19 mouse cellular contexts compared by ENCODE assay signal in the genomic region with DNA sequence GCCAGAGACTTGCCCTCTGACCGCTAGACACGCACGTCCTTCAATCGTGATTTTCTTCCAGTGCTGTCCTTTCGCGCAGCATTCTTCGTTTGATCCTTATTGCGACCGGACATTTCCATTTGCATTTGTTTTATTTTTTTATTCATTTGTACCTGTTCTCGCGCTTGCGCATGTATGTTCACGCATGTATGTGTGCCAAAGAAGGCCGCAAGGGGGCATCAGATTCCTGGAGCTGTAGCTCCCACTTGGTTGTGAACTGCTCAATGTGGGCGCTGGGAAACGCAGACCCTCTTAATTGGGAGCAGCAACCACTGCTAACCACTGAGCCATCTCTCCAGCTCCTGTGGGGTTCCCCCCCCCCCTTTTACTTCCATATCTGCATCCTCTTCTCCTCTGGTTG. TPM values are rescaled to one million over a fixed set of nuclear protein-coding genes. Genes with fewer than 3 reads are reported as not detected.
DNase-seq lines count a peak whose midpoint lies in the region; ATAC-seq and TF ChIP-seq lines count a peak whose summit lies in the region.
"Had no signal": no experiment of that assay in that cellular context is flagged by ENCODE, and none has a peak within 500 bp of the region (broad histone marks: within the 10 kb centered on the region; RNA-seq: fewer than 3 reads in every experiment).

No protein-coding gene starts in this region.

- H3K36me3 ChIP-seq in forebrain, embryonic 16.5 days (ENCODE audit: control insufficient read depth, insufficient read depth) = no peaks in the 10 kb centered on the region
- H3K36me3 ChIP-seq in forebrain, embryonic 12.5 days (replicated peaks) = no peaks in the 10 kb centered on the region
- no peaks in the 10 kb centered on the region for H3K36me3 ChIP-seq in neural tube, embryonic 13.5 days
- no peaks in the 10 kb centered on the region for H3K36me3 ChIP-seq in neural tube, embryonic 15.5 days
- no peaks in the 10 kb centered on the region for H3K36me3 ChIP-seq in ES-E14 (ENCODE audit: control insufficient read depth, insufficient read depth, low read length, poor library complexity, severe bottlenecking)
- H3K36me3 ChIP-seq: embryonic facial prominence, embryonic 10.5 days; heart, embryonic 12.5 days; hindbrain, embryonic 10.5 days; intestine, embryonic 15.5 days had no signal

- H3K9ac ChIP-seq in forebrain, embryonic 16.5 days (replicated peaks; ENCODE audit: low read depth, low read length) = no peak overlapping the region
- H3K9ac ChIP-seq in forebrain, embryonic 12.5 days = no peak overlapping the region
- no peak overlapping the region for H3K9ac ChIP-seq in neural tube, embryonic 13.5 days
- no peak overlapping the region for H3K9ac ChIP-seq in neural tube, embryonic 15.5 days (replicated peaks)
- no peak overlapping the region for H3K9ac ChIP-seq in ES-E14 (ENCODE audit: insufficient read depth, low read depth, low read length, poor library complexity, severe bottlenecking)
- H3K9ac ChIP-seq: heart, embryonic 12.5 days; intestine, embryonic 15.5 days had no signal

- H3K4me3 ChIP-seq in forebrain, embryonic 16.5 days (replicated peaks; ENCODE audit: low read length) = no peak overlapping the region
- no peak overlapping the region for H3K4me3 ChIP-seq in forebrain, embryonic 12.5 days (replicated peaks)
- H3K4me3 ChIP-seq in neural tube, embryonic 13.5 days = no peak overlapping the region
- no peak overlapping the region for H3K4me3 ChIP-seq in neural tube, embryonic 15.5 days (replicated peaks)
- no peak overlapping the region for H3K4me3 ChIP-seq in ES-E14 (ENCODE audit: insufficient read depth in 1 of 2, low read depth in 1 of 2, low read length in 2 of 2, poor library complexity in 1 of 2, severe bottlenecking in 1 of 2)
- H3K4me3 ChIP-seq: embryonic facial prominence, embryonic 10.5 days; heart, adult 2 months; heart, embryonic 12.5 days; hindbrain, embryonic 10.5 days; intestine, embryonic 15.5 days had no signal

- H3K9me3 ChIP-seq in forebrain, embryonic 16.5 days (ENCODE audit: control insufficient read depth, low read length) = no peaks in the 10 kb centered on the region
- no peaks in the 10 kb centered on the region for H3K9me3 ChIP-seq in forebrain, embryonic 12.5 days
- no peaks in the 10 kb centered on the region for H3K9me3 ChIP-seq in neural tube, embryonic 13.5 days
- no peaks in the 10 kb centered on the region for H3K9me3 ChIP-seq in neural tube, embryonic 15.5 days (replicated peaks)
- H3K9me3 ChIP-seq in ES-E14 (ENCODE audit: control insufficient read depth, insufficient read depth, low read depth, low read length) = no peaks in the 10 kb centered on the region
- H3K9me3 ChIP-seq: embryonic facial prominence, embryonic 10.5 days; heart, embryonic 12.5 days; hindbrain, embryonic 10.5 days; intestine, embryonic 15.5 days had no signal

- peaks cover 8% of the 10 kb centered on the region for H3K4me1 ChIP-seq in forebrain, embryonic 16.5 days (replicated peaks; ENCODE audit: control insufficient read depth, insufficient read depth, low read length)
- H3K4me1 ChIP-seq in forebrain, embryonic 12.5 days = 0 out of 2 replicates have a peak, but pooled peaks cover 7% of the 10 kb centered on the region
- peaks cover 6% of the 10 kb centered on the region; the same call in 1 of the 2 replicates for H3K4me1 ChIP-seq in neural tube, embryonic 13.5 days (replicated peaks)
- no peaks in the 10 kb centered on the region for H3K4me1 ChIP-seq in neural tube, embryonic 15.5 days
- H3K4me1 ChIP-seq in ES-E14 (ENCODE audit: control insufficient read depth in 2 of 2, insufficient read depth in 2 of 2, low read length in 2 of 2, poor library complexity in 1 of 2) = peaks cover 0 to 2% of the 10 kb centered on the region in 2 experiments; a peak in 1 of 4 replicates
- H3K4me1 ChIP-seq: hindbrain, embryonic 10.5 days had no signal

- H3K27ac ChIP-seq in forebrain, embryonic 16.5 days (ENCODE audit: low read length) = no peak overlapping the region
- H3K27ac ChIP-seq in forebrain, embryonic 12.5 days = no peak overlapping the region
- 0 out of 2 replicates have a peak overlapping the region, but pooled peaks have one; percentile 9 for H3K27ac ChIP-seq in neural tube, embryonic 13.5 days (replicated peaks)
- no peak overlapping the region for H3K27ac ChIP-seq in neural tube, embryonic 15.5 days (replicated peaks)
- no peak overlapping the region for H3K27ac ChIP-seq in ES-E14 (ENCODE audit: insufficient read depth, low read depth, low read length, poor library complexity, severe bottlenecking)
- H3K27ac ChIP-seq: embryonic facial prominence, embryonic 10.5 days; heart, adult 2 months; hindbrain, embryonic 10.5 days; intestine, embryonic 15.5 days had no signal

- in situ Hi-C loops in ES-E14 (cut with MboI; ENCODE audit: low sequenced_read_pairs in 2 of 2, unreplicated experiment in 2 of 2) = no loop called here

- WGBS in forebrain, embryonic 16.5 days = 84% methylated on average over 16 of the region's 16 CpGs
- WGBS in forebrain, embryonic 12.5 days = 93% methylated on average over 16 of the region's 16 CpGs
- 94% methylated on average over 16 of the region's 16 CpGs for WGBS in neural tube, embryonic 13.5 days
- 94% methylated on average over 16 of the region's 16 CpGs for WGBS in neural tube, embryonic 15.5 days

- peak overlapping the region; percentile 30 for H3K4me2 ChIP-seq in forebrain, embryonic 16.5 days (ENCODE audit: low read length)
- no peak overlapping the region for H3K4me2 ChIP-seq in forebrain, embryonic 12.5 days
- no peak overlapping the region for H3K4me2 ChIP-seq in neural tube, embryonic 13.5 days
- no peak overlapping the region for H3K4me2 ChIP-seq in neural tube, embryonic 15.5 days
- H3K4me2 ChIP-seq: heart, embryonic 12.5 days; intestine, embryonic 15.5 days had no signal

- ATAC-seq in forebrain, embryonic 16.5 days = no peak
- no peak for ATAC-seq in forebrain, embryonic 12.5 days (ENCODE audit: low FRiP score)
- ATAC-seq in neural tube, embryonic 13.5 days (ENCODE audit: low read depth) = no peak
- ATAC-seq in neural tube, embryonic 15.5 days (ENCODE audit: low FRiP score) = no peak
- ATAC-seq: intestine, embryonic 15.5 days had no signal

- H3K27me3 ChIP-seq in forebrain, embryonic 16.5 days (replicated peaks; ENCODE audit: control insufficient read depth, insufficient read depth, low read length) = no peaks in the 10 kb centered on the region
- H3K27me3 ChIP-seq in forebrain, embryonic 12.5 days = no peaks in the 10 kb centered on the region
- H3K27me3 ChIP-seq in neural tube, embryonic 13.5 days = no peaks in the 10 kb centered on the region
- no peaks in the 10 kb centered on the region for H3K27me3 ChIP-seq in neural tube, embryonic 15.5 days (replicated peaks)
- H3K27me3 ChIP-seq: CH12.LX; heart, embryonic 12.5 days; intestine, embryonic 15.5 days had no signal

- DNase-seq in ES-E14 (ENCODE audit: low read depth, low spot score) = no peak
- no peak for DNase-seq in urinary bladder, adult 18-20 months (ENCODE audit: low spot score in 2 of 2)
- DNase-seq: adrenal gland, adult 2 months; adrenal gland, postnatal 25 days; cerebellum, adult 18-20 months; cerebellum, adult 9-11 months; gastrocnemius, postnatal 10 days; heart, adult 2 months; kidney, adult 18-20 months had no signal

TF ChIP-seq in ES-E14, 5 proteins besides CTCF, POLR2A, EP300 and RAD21:
- TF ChIP-seq ZC3H11A (IDR thresholded peaks at IDR 0.05; ENCODE audit: borderline replicate concordance, low read depth, low read length) = no peak
- 0 out of 2 replicates have a peak, but pooled peaks have one; percentile 31 for TF ChIP-seq ZNF384 (IDR thresholded peaks at IDR 0.05; ENCODE audit: low read depth, low read length)

RNA-seq across cellular contexts. Expression of a gene that starts 10.3 kb away (rescaled TPM):
- 154 and 158 TPM in 2 replicates for polyA plus RNA-seq in forebrain, embryonic 16.5 days (2015; fragmentation: Nextera tagmentation; extraction: Ambion mirVana)
- 148 and 166 TPM in 2 replicates for polyA plus RNA-seq in forebrain, embryonic 12.5 days (2016; fragmentation: Nextera tagmentation; extraction: Ambion mirVana)
- polyA plus RNA-seq in neural tube, embryonic 13.5 days (2015; fragmentation: Nextera tagmentation; extraction: Ambion mirVana) = 140 and 158 TPM in 2 replicates
- polyA plus RNA-seq in neural tube, embryonic 15.5 days (2015; fragmentation: Nextera tagmentation; extraction: Ambion mirVana) = 127 and 134 TPM in 2 replicates
- total RNA-seq in ES-E14 (2012; rRNA removed) = 95.6 and 99.8 TPM in 2 replicates
- total RNA-seq: MEL had no signal

RNA-seq across cellular contexts. Expression of a gene that starts 46.5 kb away (rescaled TPM):
- polyA plus RNA-seq in forebrain, embryonic 16.5 days (2015; fragmentation: Nextera tagmentation; extraction: Ambion mirVana) = 161 and 200 TPM in 2 replicates
- polyA plus RNA-seq in forebrain, embryonic 12.5 days (2016; fragmentation: Nextera tagmentation; extraction: Ambion mirVana) = 199 TPM in 2 replicates
- 118 and 142 TPM in 2 replicates for polyA plus RNA-seq in neural tube, embryonic 13.5 days (2015; fragmentation: Nextera tagmentation; extraction: Ambion mirVana)
- polyA plus RNA-seq in neural tube, embryonic 15.5 days (2015; fragmentation: Nextera tagmentation; extraction: Ambion mirVana) = 89.3 and 93.9 TPM in 2 replicates
- total RNA-seq in ES-E14 (2012; rRNA removed) = 262 and 326 TPM in 2 replicates
